Mouse (Mus musculus) hindbrain, embryonic 13.5 days (tissue): ENCODE results near the gene Jpt2. TPM values are rescaled to one million over a fixed set of nuclear protein-coding genes. Genes with fewer than 3 reads are reported as not detected.

Source experiments
- ATAC-seq: fragments of 200-750 bp; cut with Nextera tagmentation; 2 replicates; pipeline ENCODE4 v1.8.0; 2017; ENCODE audit warnings: moderate TSS enrichment; ENCODE audit not compliant: low FRiP score
- H3K27ac ChIP-seq: fragments of 300-500 bp; sonication (generic); 2 replicates; pipeline ENCODE4 v1.5.1; 2015; ENCODE audit warnings: inconsistent platforms, mild to moderate bottlenecking, moderate library complexity
- H3K27me3 ChIP-seq: fragments of 300-500 bp; sonication (generic); 2 replicates; pipeline ENCODE4 v1.6.1; 2015; ENCODE audit warnings: mild to moderate bottlenecking, inconsistent platforms
- H3K36me3 ChIP-seq: fragments of 300-500 bp; sonication (generic); 2 replicates; pipeline ENCODE4 v1.6.1; 2015; ENCODE audit warnings: mild to moderate bottlenecking, inconsistent platforms
- H3K4me1 ChIP-seq: fragments of 300-500 bp; sonication (generic); replicated peaks from 2 replicates; pipeline ENCODE4 v1.6.1; 2015; ENCODE audit warnings: inconsistent platforms
- H3K4me2 ChIP-seq: fragments of 300-500 bp; sonication (generic); 2 replicates; pipeline ENCODE4 v1.6.1; 2015; ENCODE audit warnings: inconsistent platforms, mild to moderate bottlenecking, moderate library complexity
- H3K4me3 ChIP-seq: fragments of 300-500 bp; sonication (generic); 2 replicates; pipeline ENCODE4 v1.5.1; 2015; ENCODE audit warnings: mild to moderate bottlenecking, inconsistent platforms
- H3K9ac ChIP-seq: fragments of 300-500 bp; sonication (generic); 2 replicates; pipeline ENCODE4 v1.6.1; 2015; ENCODE audit warnings: mild to moderate bottlenecking, inconsistent platforms
- H3K9me3 ChIP-seq: fragments of 300-500 bp; sonication (generic); 2 replicates; pipeline ENCODE4 v1.6.1; 2016; ENCODE audit warnings: inconsistent platforms
- WGBS: fragments of 180-500 bp; shearing (Covaris S2); methylation state at CpG from one replicate; pipeline ENCODE4 v1.1.7; 2015; 5-methylcytosine and 5-hydroxymethylcytosine counted together
- polyA plus RNA-seq: library from polyadenylated mRNA; unstranded; fragments of >200 nt; fragmentation: Nextera tagmentation; extraction: Ambion mirVana; gene quantifications from 2 replicates; pipeline ENCODE4 v1.2.1, GENCODE M21; 2015

Jpt2 gene
- polyA plus RNA-seq, 1 experiment from 2014 or later = 104 TPM

DNA sequence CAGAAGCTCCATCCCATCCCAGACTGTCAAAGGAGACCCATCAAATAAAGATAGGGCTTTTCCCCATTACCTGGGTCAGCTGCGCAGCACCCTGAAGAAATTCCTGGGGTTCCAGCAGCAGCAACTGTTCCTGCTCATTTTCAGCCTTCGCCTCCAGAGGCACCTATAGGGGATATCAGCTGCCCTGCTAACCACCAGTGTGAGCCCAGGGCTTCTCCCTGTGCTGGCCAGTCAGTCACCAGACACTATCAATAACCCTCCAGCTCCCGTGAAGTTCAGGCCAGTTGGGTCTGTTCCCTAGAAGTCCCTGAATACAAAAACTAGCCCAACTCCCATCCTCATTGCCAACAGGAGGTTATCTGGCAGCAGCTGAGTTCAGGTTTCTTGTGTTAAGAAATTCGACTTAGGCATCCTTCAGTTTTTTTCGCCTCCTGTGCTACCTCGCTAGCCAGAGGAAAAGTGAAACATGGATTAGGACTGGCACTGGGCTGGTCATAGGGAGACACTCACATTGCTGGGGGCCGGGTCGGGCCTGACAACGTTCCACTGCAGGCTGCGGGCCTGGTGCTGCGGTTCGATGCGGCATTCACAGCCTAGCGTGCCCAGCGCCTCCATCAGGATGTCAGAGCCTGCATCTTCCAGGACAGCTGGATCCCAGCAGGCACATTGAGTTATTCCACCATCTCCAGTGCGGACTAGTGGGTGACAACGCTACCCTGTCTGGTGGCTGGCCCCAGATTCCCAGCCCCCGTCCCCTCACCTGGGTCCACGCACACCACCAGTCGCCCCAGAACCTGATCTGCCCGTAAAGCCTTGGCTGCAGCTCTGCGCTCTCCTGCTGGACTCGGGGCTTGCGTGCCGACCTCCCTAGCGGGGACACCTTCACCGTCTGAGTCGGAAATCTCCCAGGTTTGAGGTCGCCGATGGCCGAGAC is 66.2 kb downstream of the Jpt2 start:
- peaks cover 68% of the 10 kb centered on the region for H3K36me3 ChIP-seq
- H3K9ac ChIP-seq = peak overlapping the region; percentile 96
- H3K9me3 ChIP-seq = no peaks in the 10 kb centered on the region
- peak; percentile 38 for ATAC-seq
- peak overlapping the region; percentile 100 for H3K4me2 ChIP-seq
- H3K27ac ChIP-seq = peak overlapping the region; percentile 91
- H3K27me3 ChIP-seq = no peaks in the 10 kb centered on the region
- H3K4me3 ChIP-seq = peak overlapping the region; percentile 70
- 12% methylated on average over 31 of the region's 31 CpGs for WGBS
- peaks cover 49% of the 10 kb centered on the region for H3K4me1 ChIP-seq

- peaks cover 63% of the 10 kb centered on the region for H3K36me3 ChIP-seq
- H3K4me3 ChIP-seq = no peak overlapping the region
- H3K4me1 ChIP-seq = peaks cover 52% of the 10 kb centered on the region
- H3K27ac ChIP-seq = no peak overlapping the region
- no peak overlapping the region for H3K4me2 ChIP-seq
- 0 out of 2 replicates have a peak overlapping the region, but pooled peaks have one; percentile 96 for H3K9ac ChIP-seq
- no peak for ATAC-seq
- no peaks in the 10 kb centered on the region for H3K27me3 ChIP-seq
- no peaks in the 10 kb centered on the region for H3K9me3 ChIP-seq
- WGBS = 91% methylated on average over 2 of the region's 2 CpGs
These were observed 67.2 kb downstream of the Jpt2 start for GRCm38 (mm10) chr17:24893276-24893675.

DNA sequence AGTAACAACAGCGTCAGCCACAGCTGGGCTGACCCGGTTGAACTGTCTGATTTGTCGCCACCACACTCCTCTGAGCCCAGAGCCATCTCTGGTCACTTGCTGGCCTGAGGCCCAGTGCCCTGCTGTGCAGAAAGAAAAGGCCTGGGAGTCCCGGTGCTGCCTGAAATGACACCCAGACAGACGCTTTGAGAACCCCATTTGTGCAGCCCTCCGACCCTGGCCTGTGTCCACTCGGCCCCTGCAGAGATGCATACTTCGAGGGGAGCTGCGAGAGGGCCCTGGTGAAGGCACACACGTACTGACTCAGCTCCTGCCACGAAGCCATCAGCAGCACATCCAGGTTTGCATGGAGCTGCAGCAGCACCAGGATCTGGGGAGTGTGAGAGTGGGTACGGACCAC is 67.7 kb downstream of the Jpt2 start:
- no peaks in the 10 kb centered on the region for H3K9me3 ChIP-seq
- H3K9ac ChIP-seq = no peak overlapping the region
- H3K36me3 ChIP-seq = peaks cover 58% of the 10 kb centered on the region
- no peak overlapping the region for H3K4me2 ChIP-seq
- H3K27me3 ChIP-seq = no peaks in the 10 kb centered on the region
- 92% methylated on average over 12 of the region's 12 CpGs for WGBS
- no peak overlapping the region for H3K4me3 ChIP-seq
- no peak for ATAC-seq
- peaks cover 52% of the 10 kb centered on the region for H3K4me1 ChIP-seq
- no peak overlapping the region for H3K27ac ChIP-seq

- no peaks in the 10 kb centered on the region for H3K9me3 ChIP-seq
- no peak overlapping the region for H3K4me3 ChIP-seq
- peaks cover 52% of the 10 kb centered on the region for H3K36me3 ChIP-seq
- WGBS = 89% methylated on average over 13 of the region's 13 CpGs
- H3K9ac ChIP-seq = no peak overlapping the region; the same call in 1 of the 2 replicates
- H3K27me3 ChIP-seq = no peaks in the 10 kb centered on the region
- no peak overlapping the region for H3K4me2 ChIP-seq
- H3K4me1 ChIP-seq = peaks cover 49% of the 10 kb centered on the region
- H3K27ac ChIP-seq = no peak overlapping the region
- ATAC-seq = no peak
These were observed 69.2 kb downstream of the Jpt2 start for GRCm38 (mm10) chr17:24891321-24891720.

DNA sequence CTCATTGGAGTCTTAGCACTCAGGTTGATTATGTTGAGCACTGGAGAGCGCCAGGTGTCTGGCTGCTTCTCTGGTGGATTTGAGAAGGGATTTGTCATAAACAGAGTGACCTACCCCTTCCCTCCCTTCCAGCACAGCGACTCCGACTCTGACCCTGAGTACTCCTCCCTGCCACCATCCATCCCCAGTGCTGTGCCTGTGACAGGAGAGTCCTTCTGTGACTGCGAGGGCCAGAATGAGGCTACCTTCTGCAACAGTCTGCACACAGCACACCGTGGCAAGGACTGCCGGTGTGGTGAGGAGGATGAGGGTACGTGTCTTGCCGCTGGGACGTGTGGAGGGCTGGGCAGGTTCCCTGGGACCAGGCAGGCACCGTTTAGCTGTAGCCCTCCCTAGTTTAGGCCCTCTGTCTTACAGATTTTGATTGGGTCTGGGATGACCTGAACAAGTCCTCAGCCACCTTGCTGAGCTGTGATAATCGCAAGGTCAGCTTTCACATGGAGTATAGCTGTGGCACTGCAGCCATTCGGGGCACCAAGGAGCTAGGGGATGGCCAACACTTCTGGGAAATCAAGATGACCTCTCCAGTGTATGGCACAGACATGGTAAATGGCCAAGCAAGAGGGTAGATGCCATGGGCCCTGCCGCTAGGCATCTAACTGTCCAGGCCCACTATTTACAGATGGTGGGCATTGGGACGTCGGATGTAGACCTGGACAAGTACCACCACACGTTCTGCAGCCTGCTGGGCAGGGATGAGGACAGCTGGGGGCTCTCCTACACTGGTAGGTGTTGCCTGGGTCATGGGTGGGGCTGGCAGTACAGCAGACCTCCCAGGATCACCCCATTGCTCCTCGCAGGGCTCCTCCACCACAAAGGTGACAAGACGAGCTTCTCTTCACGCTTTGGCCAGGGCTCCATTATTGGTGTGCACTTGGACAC is 70.1 kb downstream of the Jpt2 start:
- Histone ChIP-seq H3K27me3 (no peaks in the 10 kb centered on the region), H3K27ac (no peak overlapping the region), H3K4me2 (no peak overlapping the region), H3K9ac (no peak overlapping the region), H3K4me3 (no peak overlapping the region; the same call in 1 of the 2 replicates), H3K9me3 (no peaks in the 10 kb centered on the region), H3K4me1 (peaks cover 46% of the 10 kb centered on the region), H3K36me3 (peaks cover 52% of the 10 kb centered on the region)
- ATAC-seq = no peak
- WGBS = 90% methylated on average over 19 of the region's 19 CpGs

GRCm38 (mm10) chr17:24888862-24889261 is 71.6 kb downstream of the Jpt2 start:
- H3K9me3 ChIP-seq = no peaks in the 10 kb centered on the region
- H3K9ac ChIP-seq = no peak overlapping the region
- H3K4me2 ChIP-seq = 0 out of 2 replicates have a peak overlapping the region, but pooled peaks have one; percentile 87
- H3K4me1 ChIP-seq = peaks cover 47% of the 10 kb centered on the region
- no peak overlapping the region for H3K27ac ChIP-seq
- 94% methylated on average over 3 of the region's 3 CpGs for WGBS
- peaks cover 60% of the 10 kb centered on the region for H3K36me3 ChIP-seq
- no peaks in the 10 kb centered on the region for H3K27me3 ChIP-seq
- H3K4me3 ChIP-seq = no peak overlapping the region
- ATAC-seq = no peak

Other genes with a start within 250 kb of the Jpt2 start
- 0.27 TPM in 1 of 2 replicates, not detected in the other for gene Rnf151, start 242.6 kb downstream of the Jpt2 start, polyA plus RNA-seq
- 782 and 783 TPM in 2 replicates for gene Rps2, start 242.6 kb downstream of the Jpt2 start, polyA plus RNA-seq
- 259 and 262 TPM in 2 replicates for gene Ndufb10, start 236.2 kb downstream of the Jpt2 start, polyA plus RNA-seq
- gene Rpl3l, start 232.9 kb downstream of the Jpt2 start, polyA plus RNA-seq = not detected in 2 replicates
- 20.2 and 24.0 TPM in 2 replicates for gene Msrb1, start 224.0 kb downstream of the Jpt2 start, polyA plus RNA-seq
- gene Hs3st6, start 207.7 kb downstream of the Jpt2 start, polyA plus RNA-seq = 0.28 and 0.45 TPM in 2 replicates
- gene Meiob, start 156.4 kb downstream of the Jpt2 start, polyA plus RNA-seq = not detected in 2 replicates
- gene Hagh, start 120.5 kb downstream of the Jpt2 start, polyA plus RNA-seq = 49.7 and 51.7 TPM in 2 replicates
- gene Fahd1, start 110.3 kb downstream of the Jpt2 start, polyA plus RNA-seq = 18.6 and 20.1 TPM in 2 replicates
- gene Igfals, start 94.7 kb downstream of the Jpt2 start, polyA plus RNA-seq = 0.17 and 0.25 TPM in 2 replicates
- gene Nubp2, start 74.3 kb downstream of the Jpt2 start, polyA plus RNA-seq = 71.3 and 74.4 TPM in 2 replicates
- gene Spsb3, start 74.0 kb downstream of the Jpt2 start, polyA plus RNA-seq = 72.8 and 80.0 TPM in 2 replicates
- gene Eme2, start 65.6 kb downstream of the Jpt2 start, polyA plus RNA-seq = 31.4 and 31.8 TPM in 2 replicates
- gene Mrps34, start 65.6 kb downstream of the Jpt2 start, polyA plus RNA-seq = 77.0 and 77.6 TPM in 2 replicates
- 78.4 and 82.7 TPM in 2 replicates for gene Nme3, start 64.2 kb downstream of the Jpt2 start, polyA plus RNA-seq
- 79.1 and 85.0 TPM in 2 replicates for gene Mapk8ip3, start 23.7 kb downstream of the Jpt2 start, polyA plus RNA-seq
- 6.3 and 7.1 TPM in 2 replicates for gene Cramp1l, start 55.1 kb upstream of the Jpt2 start, polyA plus RNA-seq
- 18.3 and 18.8 TPM in 2 replicates for gene Ift140, start 55.4 kb upstream of the Jpt2 start, polyA plus RNA-seq
- 10.8 and 11.5 TPM in 2 replicates for gene Tmem204, start 122.9 kb upstream of the Jpt2 start, polyA plus RNA-seq
- gene Telo2, start 155.3 kb upstream of the Jpt2 start, polyA plus RNA-seq = 41.9 and 45.5 TPM in 2 replicates
- gene Ptx4, start 160.1 kb upstream of the Jpt2 start, polyA plus RNA-seq = not detected in 2 replicates
- 24.9 and 30.4 TPM in 2 replicates for gene Clcn7, start 172.7 kb upstream of the Jpt2 start, polyA plus RNA-seq
- gene Ccdc154, start 201.8 kb upstream of the Jpt2 start, polyA plus RNA-seq = not detected in 2 replicates
- gene Gm38655, start 214.8 kb upstream of the Jpt2 start, polyA plus RNA-seq = not detected in 2 replicates
- 33.1 and 35.0 TPM in 2 replicates for gene BC003965, start 223.9 kb upstream of the Jpt2 start, polyA plus RNA-seq
- 11.3 and 11.9 TPM in 2 replicates for gene Unkl, start 227.7 kb upstream of the Jpt2 start, polyA plus RNA-seq